Mouse (Mus musculus) lung, adult 2 months (tissue): ENCODE data around the gene Cfap97d2.

Experiments used
- CTCF ChIP-seq: fragments of 200-500 bp; IDR thresholded peaks from 2 replicates; pipeline ENCODE4 v1.5.1; 2011; ENCODE audit warnings: mild to moderate bottlenecking, low read length, control low read depth; ENCODE audit not compliant: insufficient read depth
- POLR2A ChIP-seq: fragments of 200-500 bp; IDR thresholded peaks from 2 replicates; pipeline ENCODE4 v1.6.1; 2011; ENCODE audit warnings: low read depth, mild to moderate bottlenecking, control low read depth, low read length, borderline replicate concordance; ENCODE audit errors: extremely low read depth

GRCm38 (mm10) chr8:13673215-13673614 lies 32.5 kb upstream of the Cfap97d2 start:
- no peak for TF ChIP-seq POLR2A
- no peak for TF ChIP-seq CTCF
